Mouse (Mus musculus) Muller cell, postnatal 12 days (primary cell): ENCODE data around the gene Stx8.

Source experiments
- DNase-seq: peaks from one replicate; pipeline ENCODE4 v3.0.0-alpha.2; 2015; ENCODE audit errors: inconsistent ontology term

Stx8 gene

GRCm38 (mm10) chr11:68035303-68035891, 69.4 kb downstream of the Stx8 start:
- no peak for DNase-seq

- DNase-seq = no peak
Measured at GRCm38 (mm10) chr11:68036133-68036959, 70.4 kb downstream of the Stx8 start.

- no peak for DNase-seq
Measured at GRCm38 (mm10) chr11:68037093-68037492, 71.1 kb downstream of the Stx8 start.

GRCm38 (mm10) chr11:68038101-68038500, 72.1 kb downstream of the Stx8 start:
- DNase-seq = no peak

GRCm38 (mm10) chr11:68044181-68044580, 78.2 kb downstream of the Stx8 start:
- DNase-seq = no peak

GRCm38 (mm10) chr11:68046916-68047315, 80.9 kb downstream of the Stx8 start:
- DNase-seq = no peak

- DNase-seq = peak; percentile 83
Measured at GRCm38 (mm10) chr11:68049261-68050165, 83.5 kb downstream of the Stx8 start.

- DNase-seq = no peak
Measured at GRCm38 (mm10) chr11:68050725-68051124, 84.7 kb downstream of the Stx8 start.

- no peak for DNase-seq
Measured at GRCm38 (mm10) chr11:68051305-68051704, 85.3 kb downstream of the Stx8 start.

- DNase-seq = no peak
Measured at GRCm38 (mm10) chr11:68058466-68059201, 92.6 kb downstream of the Stx8 start.

- DNase-seq = no peak
Measured at GRCm38 (mm10) chr11:68060651-68061050, 94.7 kb downstream of the Stx8 start.

- DNase-seq = no peak
Measured at GRCm38 (mm10) chr11:68062116-68062515, 96.1 kb downstream of the Stx8 start.

GRCm38 (mm10) chr11:68067806-68068205, 101.8 kb downstream of the Stx8 start:
- DNase-seq = no peak

- DNase-seq = no peak
Measured at GRCm38 (mm10) chr11:68070086-68070485, 104.1 kb downstream of the Stx8 start.

GRCm38 (mm10) chr11:68071836-68072235, 105.8 kb downstream of the Stx8 start:
- DNase-seq = no peak

GRCm38 (mm10) chr11:68072597-68073210, 106.7 kb downstream of the Stx8 start:
- DNase-seq = no peak

- DNase-seq = no peak
Measured at GRCm38 (mm10) chr11:68074686-68075085, 108.7 kb downstream of the Stx8 start.

GRCm38 (mm10) chr11:68075331-68075730, 109.3 kb downstream of the Stx8 start:
- DNase-seq = no peak

- DNase-seq = no peak
Measured at GRCm38 (mm10) chr11:68079756-68080155, 113.8 kb downstream of the Stx8 start.

GRCm38 (mm10) chr11:68080999-68081398, 115.0 kb downstream of the Stx8 start:
- DNase-seq = no peak

GRCm38 (mm10) chr11:68082756-68083155, 116.8 kb downstream of the Stx8 start:
- no peak for DNase-seq
